Mouse (Mus musculus) myocyte (in vitro differentiated cells): Measurements from ENCODE around the gene Tbl2. TPM values are rescaled to one million over a fixed set of nuclear protein-coding genes. Genes with fewer than 3 reads are reported as not detected.
A peak's percentile ranks its signal among the peaks of the same experiment; 100 is the strongest.

Experiments used
- H3K27me3 ChIP-seq: one replicate; pipeline ENCODE4 v1.6.1; 2011; ENCODE audit not compliant: control insufficient read depth, insufficient read depth, insufficient read length
- H3K36me3 ChIP-seq: one replicate; pipeline ENCODE4 v1.6.1; 2011; ENCODE audit not compliant: control insufficient read depth, insufficient read depth
- H3K4me2 ChIP-seq: one replicate; pipeline ENCODE4 v1.6.1; 2011; ENCODE audit warnings: low read depth, control low read depth
- H3K4me3 ChIP-seq: one replicate; pipeline ENCODE4 v1.5.1; 2011; ENCODE audit warnings: mild to moderate bottlenecking, control low read depth, moderate library complexity
- H3K79me2 ChIP-seq: one replicate; pipeline ENCODE4 v1.6.1; 2011; ENCODE audit not compliant: control insufficient read depth, insufficient read depth
- H3ac ChIP-seq: one replicate; pipeline ENCODE4 v1.6.1; 2011; ENCODE audit not compliant: control insufficient read depth, insufficient read length
- CEBPB ChIP-seq: IDR thresholded peaks from 2 replicates; pipeline ENCODE4 v1.6.1; 2011; ENCODE audit warnings: mild to moderate bottlenecking, moderate library complexity; ENCODE audit not compliant: poor library complexity, insufficient read depth, severe bottlenecking
- E2F4 ChIP-seq: IDR thresholded peaks from one replicate; pipeline ENCODE4 v1.6.1; 2011; ENCODE audit warnings: mild to moderate bottlenecking, control low read depth, moderate library complexity; ENCODE audit not compliant: insufficient read depth
- MAX ChIP-seq: IDR thresholded peaks from one replicate; pipeline ENCODE4 v1.6.1; 2011; ENCODE audit warnings: low read depth, mild to moderate bottlenecking, control low read depth
- MYOD1 ChIP-seq, 3 experiments: IDR thresholded peaks; one replicate each; pipeline ENCODE4 v1.6.1; 2011; ENCODE audit warnings: control low read depth in 2 of 3, low read depth in 2 of 3, mild to moderate bottlenecking in 2 of 3, moderate library complexity in 1 of 3; ENCODE audit not compliant: insufficient read length in 2 of 3, control insufficient read depth in 1 of 3
- MYOG ChIP-seq, 3 experiments: IDR thresholded peaks; one replicate each; pipeline ENCODE4 v1.6.1; 2011; ENCODE audit warnings: control low read depth in 2 of 3, low read depth in 2 of 3, mild to moderate bottlenecking in 2 of 3; ENCODE audit not compliant: insufficient read length in 2 of 3, control insufficient read depth in 1 of 3, insufficient read depth in 1 of 3
- POLR2A ChIP-seq: IDR thresholded peaks from one replicate; pipeline ENCODE4 v1.6.1; 2011; ENCODE audit warnings: low read depth, mild to moderate bottlenecking, control low read depth, moderate library complexity; ENCODE audit not compliant: insufficient read length
- POLR2AphosphoS2 ChIP-seq: IDR thresholded peaks from one replicate; pipeline ENCODE4 v1.6.1; 2011; ENCODE audit warnings: low read depth, control low read depth; ENCODE audit not compliant: insufficient read length
- REST ChIP-seq: IDR thresholded peaks from one replicate; pipeline ENCODE4 v1.6.1; 2011; ENCODE audit warnings: mild to moderate bottlenecking, control low read depth, moderate library complexity; ENCODE audit not compliant: insufficient read depth, insufficient read length
- SRF ChIP-seq: IDR thresholded peaks from one replicate; pipeline ENCODE4 v1.6.1; 2011; ENCODE audit warnings: low read depth; ENCODE audit not compliant: control insufficient read depth, insufficient read length
- TCF12 ChIP-seq: IDR thresholded peaks from one replicate; pipeline ENCODE4 v1.6.1; 2011; ENCODE audit warnings: mild to moderate bottlenecking, control low read depth; ENCODE audit not compliant: poor library complexity, insufficient read depth, severe bottlenecking
- TCF3 ChIP-seq: IDR thresholded peaks from one replicate; pipeline ENCODE4 v1.6.1; 2011; ENCODE audit warnings: low read depth, control low read depth; ENCODE audit not compliant: insufficient read length
- USF1 ChIP-seq: IDR thresholded peaks from one replicate; pipeline ENCODE4 v1.6.1; 2011; ENCODE audit warnings: low read depth, mild to moderate bottlenecking, control low read depth, moderate library complexity
- polyA plus RNA-seq: library from polyadenylated mRNA; unstranded; fragments of >200 nt; fragmentation: generic; extraction: Trizol; gene quantifications from one replicate; pipeline ENCODE4 v1.2.1, GENCODE M21; 2012; ENCODE audit warnings: missing spikeins

Tbl2 gene
- polyA plus RNA-seq: 17.1 TPM

DNA sequence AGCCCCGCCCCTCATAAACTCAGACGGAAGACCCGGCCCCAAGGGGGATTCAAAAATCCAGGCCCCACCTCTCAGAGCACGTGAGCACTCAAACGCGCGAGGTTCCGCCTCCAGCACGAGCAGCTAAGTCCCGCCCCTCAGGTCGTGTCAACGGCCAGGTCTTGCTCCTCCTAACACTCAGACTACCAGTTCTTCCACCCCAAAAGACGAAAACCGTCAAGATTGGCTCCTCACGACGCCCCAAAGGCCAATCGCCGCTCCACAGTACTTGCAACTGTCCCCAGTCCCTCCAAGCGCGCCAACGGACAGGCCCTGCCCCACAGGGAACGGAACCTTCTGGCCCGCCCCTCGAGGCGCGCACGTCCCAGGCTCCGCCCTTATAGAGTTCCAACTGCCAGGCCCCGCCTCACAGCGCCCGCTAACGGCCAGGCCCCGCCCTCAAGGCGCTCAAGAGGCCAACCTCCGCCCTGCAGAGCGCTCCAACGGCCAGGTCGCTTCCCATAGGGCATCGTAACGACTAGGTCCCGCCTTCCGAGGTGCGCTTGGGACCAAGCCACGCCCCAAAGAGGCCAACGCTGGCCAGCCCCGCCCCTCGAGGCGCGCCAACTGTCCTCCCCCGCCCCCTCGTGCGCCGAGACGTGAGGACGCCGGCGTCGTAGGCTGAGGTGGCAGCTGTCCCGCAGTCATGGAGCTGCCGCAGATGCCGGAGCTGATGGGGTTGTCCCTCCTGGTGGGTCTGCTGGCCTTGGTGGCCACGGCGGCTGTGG lies at the start of gene Tbl2:
Gene Tbl2, plus strand, starts transcription at position 605 of the 767 bp plus-strand sequence.
- Histone ChIP-seq H3K27me3 (peaks cover 2% of the 10 kb centered on the region), H3K4me3 (peak within 1 kb of the TSS; percentile 65), H3K36me3 (peaks cover 3% of the 10 kb centered on the region), H3ac (peak within 1 kb of the TSS; percentile 51), H3K4me2 (peak within 1 kb of the TSS; percentile 81), H3K79me2 (peaks cover 19% of the 10 kb centered on the region)
- TF ChIP-seq E2F4 (peak; percentile 43), POLR2AphosphoS2 (peak; percentile 98), POLR2A (peak; percentile 99), MYOD1 (IDR thresholded peaks at IDR 0.05; ENCODE audit: control insufficient read depth in 1 of 3, insufficient read length in 2 of 3, low read depth in 2 of 3) (peak in 2 of 3 experiments; percentile 77 to 93), REST (peak; percentile 47), MAX (no peak), CEBPB (no peak), SRF (no peak), TCF12 (no peak), MYOG (IDR thresholded peaks at IDR 0.05; ENCODE audit: control insufficient read depth in 1 of 3, insufficient read depth in 1 of 3, insufficient read length in 2 of 3, low read depth in 2 of 3) (peak; percentile 39 to 92 (median 92)), USF1 (peak; percentile 92), TCF3 (no peak)

DNA sequence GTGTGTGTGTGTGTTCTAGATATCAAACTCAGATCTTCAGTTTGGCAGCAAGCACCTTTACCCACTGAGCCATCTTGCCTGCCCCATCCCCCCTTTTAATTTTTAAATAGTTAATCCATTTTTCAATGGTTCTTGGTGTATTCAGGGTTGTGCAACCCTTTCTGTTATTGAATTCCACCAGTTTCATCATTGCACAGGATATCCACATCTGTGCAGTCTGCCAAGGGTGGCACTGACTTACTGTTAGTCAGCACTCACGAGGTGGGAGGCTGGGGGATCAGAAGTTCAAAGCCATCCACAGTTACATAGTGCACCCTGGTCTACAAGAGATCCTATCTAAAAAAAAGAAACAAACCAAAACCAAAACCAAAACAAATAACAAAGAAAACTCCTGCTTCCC lies 48.5 kb upstream of the Tbl2 start:
- Histone ChIP-seq H3K4me3 (no peak overlapping the region), H3K36me3 (no peaks in the 10 kb centered on the region), H3K4me2 (no peak overlapping the region), H3K27me3 (peaks cover 31% of the 10 kb centered on the region), H3K79me2 (no peaks in the 10 kb centered on the region), H3ac (no peak overlapping the region)
- TF ChIP-seq TCF12 (no peak), POLR2A (no peak), E2F4 (no peak), CEBPB (no peak), MYOD1 (IDR thresholded peaks at IDR 0.05; ENCODE audit: control insufficient read depth in 1 of 3, insufficient read length in 2 of 3, low read depth in 2 of 3) (no peak), REST (no peak), USF1 (no peak), TCF3 (no peak), MYOG (IDR thresholded peaks at IDR 0.05; ENCODE audit: control insufficient read depth in 1 of 3, insufficient read depth in 1 of 3, insufficient read length in 2 of 3, low read depth in 2 of 3) (no peak), SRF (no peak), MAX (no peak), POLR2AphosphoS2 (no peak)

DNA sequence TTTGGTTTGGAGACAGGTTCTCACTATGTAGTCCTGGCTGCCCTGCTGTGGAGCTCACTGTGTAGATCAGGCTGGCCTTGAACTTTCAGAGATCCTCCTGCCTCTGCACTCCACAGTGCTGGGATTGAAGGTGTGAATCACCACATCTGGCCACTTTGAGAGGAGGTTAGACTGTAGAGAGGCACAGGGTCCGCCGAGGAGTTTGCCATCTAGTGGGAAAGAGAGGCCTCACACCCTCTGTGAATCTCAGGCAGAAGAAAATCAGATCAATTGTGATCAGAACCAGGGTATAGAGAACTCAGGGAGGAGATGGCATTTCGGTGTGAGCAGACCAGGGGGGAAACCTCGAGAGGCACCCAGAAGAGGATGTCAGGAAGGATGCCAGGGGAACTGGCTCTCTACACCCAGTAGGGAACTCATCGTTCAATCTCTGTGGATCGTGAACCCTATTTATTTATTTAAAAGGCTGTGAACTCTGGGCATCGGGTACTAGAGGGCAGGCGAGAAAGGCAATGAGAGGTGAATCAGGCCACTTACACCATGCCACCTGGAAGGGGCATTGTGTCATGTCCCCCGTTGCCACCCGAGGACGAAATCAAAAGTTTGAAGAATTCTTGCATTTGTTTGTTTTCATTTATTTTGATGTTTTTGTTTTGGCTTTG lies 45.3 kb upstream of the Tbl2 start:
- no peak overlapping the region for H3ac ChIP-seq
- no peak overlapping the region for H3K4me3 ChIP-seq
- H3K27me3 ChIP-seq: peaks cover 35% of the 10 kb centered on the region
- no peaks in the 10 kb centered on the region for H3K79me2 ChIP-seq
- H3K36me3 ChIP-seq: no peaks in the 10 kb centered on the region
- TF ChIP-seq MAX (no peak), CEBPB (no peak), POLR2AphosphoS2 (no peak), USF1 (no peak), REST (no peak), MYOG (IDR thresholded peaks at IDR 0.05; ENCODE audit: control insufficient read depth in 1 of 3, insufficient read depth in 1 of 3, insufficient read length in 2 of 3, low read depth in 2 of 3) (no peak)
- no peak overlapping the region for H3K4me2 ChIP-seq

DNA sequence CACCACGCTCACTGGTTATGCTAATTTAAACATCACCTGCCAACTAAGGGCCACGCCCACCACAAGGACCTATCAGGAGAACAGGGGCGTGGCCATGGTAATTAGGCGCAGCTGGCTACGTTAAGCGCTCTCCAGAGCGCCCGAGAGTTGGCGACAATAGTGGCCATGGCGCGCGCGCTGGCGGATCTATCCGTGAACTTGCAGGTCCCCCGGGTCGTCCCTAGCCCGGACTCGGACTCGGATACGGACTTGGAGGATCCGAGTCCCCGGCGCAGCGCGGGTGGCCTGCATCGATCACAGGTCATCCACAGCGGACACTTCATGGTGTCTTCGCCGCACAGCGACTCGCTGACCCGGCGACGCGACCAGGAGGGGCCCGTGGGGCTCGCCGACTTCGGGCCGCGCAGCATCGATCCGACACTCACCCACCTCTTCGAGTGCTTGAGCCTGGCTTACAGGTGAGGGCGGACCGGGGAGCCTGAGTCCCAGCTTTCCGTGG lies 42.6 kb upstream of the Tbl2 start:
- Histone ChIP-seq H3K4me3 (no peak overlapping the region), H3K79me2 (no peaks in the 10 kb centered on the region), H3K4me2 (no peak overlapping the region), H3K36me3 (no peaks in the 10 kb centered on the region), H3ac (no peak overlapping the region), H3K27me3 (peaks cover 50% of the 10 kb centered on the region)
- TF ChIP-seq CEBPB: no peak
- no peak for TF ChIP-seq MAX
- TF ChIP-seq REST: no peak
- no peak for TF ChIP-seq POLR2A
- no peak for TF ChIP-seq MYOD1 (IDR thresholded peaks at IDR 0.05; ENCODE audit: control insufficient read depth in 1 of 3, insufficient read length in 2 of 3, low read depth in 2 of 3)
- TF ChIP-seq MYOG (IDR thresholded peaks at IDR 0.05; ENCODE audit: control insufficient read depth in 1 of 3, insufficient read depth in 1 of 3, insufficient read length in 2 of 3, low read depth in 2 of 3): no peak
- no peak for TF ChIP-seq SRF
- TF ChIP-seq POLR2AphosphoS2: no peak
- TF ChIP-seq TCF12: no peak
- TF ChIP-seq USF1: no peak
- TF ChIP-seq E2F4: no peak
- no peak for TF ChIP-seq TCF3
